Mouse (Mus musculus): Measurements from ENCODE around the gene Fbxl2. TPM values are rescaled to one million over a fixed set of nuclear protein-coding genes. Genes with fewer than 3 reads are reported as not detected.

The Fbxl2 gene
- polyA plus RNA-seq, 1 experiment from 2014 or later, result 5.1 TPM

DNA sequence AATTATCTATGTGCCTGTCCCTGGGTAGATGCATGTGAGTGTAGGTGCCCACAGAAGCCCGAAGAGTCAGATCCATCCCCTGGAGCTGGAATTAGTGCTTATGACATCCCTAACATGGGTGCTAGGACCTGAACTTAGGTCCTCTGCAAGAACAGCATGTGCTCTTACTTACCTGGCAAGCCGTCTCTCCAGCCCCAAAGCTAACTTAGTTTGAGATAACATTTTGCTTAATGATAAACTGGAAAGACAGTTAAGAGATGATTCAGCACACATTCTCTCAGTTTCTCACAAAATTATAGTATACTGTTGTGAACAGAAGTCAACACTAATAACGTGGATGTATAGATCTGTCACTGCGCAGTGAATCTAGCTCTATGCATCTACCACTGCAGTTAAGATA lies 79.2 kb downstream of the Fbxl2 start:
- no peak overlapping the region for H3K9ac ChIP-seq
- no peak overlapping the region for H3K4me3 ChIP-seq
- no peaks in the 10 kb centered on the region for H3K9me3 ChIP-seq
- 94% methylated on average over 4 of the region's 4 CpGs for WGBS
- H3K4me2 ChIP-seq, result no peak overlapping the region
- no peak overlapping the region for H3K27ac ChIP-seq
- H3K4me1 ChIP-seq, result no peaks in the 10 kb centered on the region
- peaks cover 91% of the 10 kb centered on the region for H3K36me3 ChIP-seq
- ATAC-seq (ENCODE audit: borderline replicate concordance, extremely low read depth, low FRiP score, low TSS enrichment), result no peak
- no peaks in the 10 kb centered on the region for H3K27me3 ChIP-seq

GRCm38 (mm10) chr9:113964415-113964814 lies 81.6 kb downstream of the Fbxl2 start:
- H3K4me2 ChIP-seq, result no peak overlapping the region
- WGBS, result 93% methylated on average over 8 of the region's 8 CpGs
- H3K9me3 ChIP-seq, result no peaks in the 10 kb centered on the region
- H3K4me3 ChIP-seq, result no peak overlapping the region
- H3K36me3 ChIP-seq, result peaks cover 82% of the 10 kb centered on the region
- H3K4me1 ChIP-seq, result no peaks in the 10 kb centered on the region
- ATAC-seq (ENCODE audit: borderline replicate concordance, extremely low read depth, low FRiP score, low TSS enrichment), result no peak
- H3K27ac ChIP-seq, result no peak overlapping the region
- H3K9ac ChIP-seq, result no peak overlapping the region
- H3K27me3 ChIP-seq, result no peaks in the 10 kb centered on the region

DNA sequence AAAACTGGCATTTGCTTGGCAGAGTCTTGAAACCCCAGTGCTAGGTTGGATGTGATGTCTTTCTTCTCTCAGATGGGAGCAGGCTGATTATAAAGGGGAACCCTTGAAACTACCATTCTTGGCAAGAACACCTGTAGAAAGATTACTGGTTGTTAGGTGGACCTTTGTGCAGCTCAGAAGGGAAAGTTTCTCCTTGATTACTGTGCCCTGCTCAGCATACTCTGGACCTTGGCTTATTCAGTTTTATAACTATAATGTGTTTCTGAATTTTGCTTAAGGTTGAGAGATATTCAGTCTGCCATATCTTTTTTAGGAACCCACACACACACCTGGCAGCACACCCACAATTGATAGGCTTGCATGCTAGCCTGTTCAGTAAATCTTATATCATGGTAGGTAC lies 82.3 kb downstream of the Fbxl2 start:
- no peak overlapping the region for H3K9ac ChIP-seq
- no peak overlapping the region for H3K27ac ChIP-seq
- H3K36me3 ChIP-seq, result peaks cover 81% of the 10 kb centered on the region

GRCm38 (mm10) chr9:113957777-113958176 lies 88.2 kb downstream of the Fbxl2 start:
- peaks cover 46% of the 10 kb centered on the region for H3K36me3 ChIP-seq
- no peak overlapping the region for H3K9ac ChIP-seq
- no peak for ATAC-seq (ENCODE audit: borderline replicate concordance, extremely low read depth, low FRiP score, low TSS enrichment)
- no peaks in the 10 kb centered on the region for H3K27me3 ChIP-seq
- H3K4me2 ChIP-seq, result no peak overlapping the region
- no peak overlapping the region for H3K27ac ChIP-seq
- no peaks in the 10 kb centered on the region for H3K9me3 ChIP-seq
- H3K4me3 ChIP-seq, result no peak overlapping the region
- WGBS, result 95% methylated on average over 4 of the region's 4 CpGs
- no peaks in the 10 kb centered on the region for H3K4me1 ChIP-seq

More for the DNA sequence above, 82.3 kb downstream of the Fbxl2 start:
- ATAC-seq (ENCODE audit: borderline replicate concordance, extremely low read depth, low FRiP score, low TSS enrichment), result no peak
- Histone ChIP-seq H3K4me2 (no peak overlapping the region), H3K4me3 (no peak overlapping the region), H3K4me1 (no peaks in the 10 kb centered on the region), H3K9me3 (no peaks in the 10 kb centered on the region), H3K27me3 (no peaks in the 10 kb centered on the region)

DNA sequence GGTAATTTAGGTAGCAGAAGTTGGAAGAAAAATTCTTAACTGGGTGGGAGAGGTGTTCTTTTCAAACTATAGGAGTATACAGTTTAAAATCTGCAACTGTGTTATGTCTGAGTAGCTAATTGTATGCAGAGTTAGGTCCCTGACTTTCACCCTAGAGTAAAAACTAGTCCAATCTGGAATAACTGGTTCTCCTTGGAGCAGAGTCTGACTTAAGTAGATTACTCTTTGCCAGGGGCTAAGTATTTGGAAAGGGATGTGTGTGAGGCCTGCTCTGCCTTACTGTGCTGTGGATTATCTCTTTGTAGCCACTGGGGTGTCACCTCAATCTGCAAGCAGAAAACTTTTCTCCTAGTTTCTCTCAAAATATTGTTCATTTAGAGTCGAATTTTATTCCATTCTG lies 98.8 kb downstream of the Fbxl2 start:
- no peak overlapping the region for H3K4me3 ChIP-seq
- H3K4me2 ChIP-seq, result no peak overlapping the region
- no peaks in the 10 kb centered on the region for H3K9me3 ChIP-seq
- peaks cover 26% of the 10 kb centered on the region for H3K36me3 ChIP-seq
- H3K4me1 ChIP-seq, result no peaks in the 10 kb centered on the region
- ATAC-seq (ENCODE audit: borderline replicate concordance, extremely low read depth, low FRiP score, low TSS enrichment), result no peak
- WGBS, result 86% methylated on average over 1 of the region's 1 CpGs
- H3K27ac ChIP-seq, result no peak overlapping the region
- no peaks in the 10 kb centered on the region for H3K27me3 ChIP-seq
- no peak overlapping the region for H3K9ac ChIP-seq

- Histone ChIP-seq H3K9ac (no peak overlapping the region), H3K4me2 (no peak overlapping the region), H3K9me3 (no peaks in the 10 kb centered on the region), H3K4me1 (no peaks in the 10 kb centered on the region), H3K27me3 (no peaks in the 10 kb centered on the region), H3K4me3 (no peak overlapping the region), H3K36me3 (peaks cover 21% of the 10 kb centered on the region), H3K27ac (no peak overlapping the region)
- ATAC-seq (ENCODE audit: borderline replicate concordance, extremely low read depth, low FRiP score, low TSS enrichment), result no peak
- WGBS, result 94% methylated on average over 1 of the region's 1 CpGs
Observed at GRCm38 (mm10) chr9:113943372-113943771, 102.6 kb downstream of the Fbxl2 start.

DNA sequence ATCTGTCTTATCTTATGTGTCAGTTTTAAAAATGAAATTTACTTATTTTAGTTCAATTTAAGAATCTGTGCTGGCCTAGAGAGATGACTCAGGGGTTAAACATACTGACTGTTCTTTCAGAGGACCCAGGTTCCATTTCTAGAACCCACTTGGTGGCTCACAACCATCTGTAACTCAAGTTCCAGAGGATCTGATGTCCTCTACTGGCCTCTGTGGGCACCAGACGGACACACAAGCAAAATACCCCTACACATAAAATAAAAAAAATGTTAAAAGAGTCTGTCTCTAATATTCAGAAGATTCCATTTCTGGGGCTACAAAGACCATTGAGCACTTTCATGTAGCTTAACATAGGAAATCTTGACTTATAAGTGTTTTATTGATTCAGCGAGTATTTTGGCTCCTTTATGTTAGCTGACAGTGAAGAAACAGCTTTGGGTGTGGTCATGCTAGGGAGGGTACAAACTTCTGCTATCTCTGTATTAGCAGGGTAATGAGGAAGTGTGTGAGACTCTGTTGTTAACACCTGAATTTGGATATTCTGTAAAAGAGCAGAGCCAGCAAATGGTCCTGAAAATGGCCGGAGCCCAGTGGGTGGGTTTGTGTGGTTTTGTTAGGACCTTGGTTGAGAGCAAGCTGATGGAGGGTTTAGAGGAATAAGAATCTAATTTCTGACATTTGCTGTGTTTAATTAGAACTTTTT lies 104.7 kb downstream of the Fbxl2 start:
- ATAC-seq (ENCODE audit: borderline replicate concordance, extremely low read depth, low FRiP score, low TSS enrichment), result no peak

GRCm38 (mm10) chr9:113939063-113939850 lies 106.7 kb downstream of the Fbxl2 start:
- no peaks in the 10 kb centered on the region for H3K36me3 ChIP-seq
- ATAC-seq (ENCODE audit: borderline replicate concordance, extremely low read depth, low FRiP score, low TSS enrichment), result no peak
- H3K9ac ChIP-seq, result no peak overlapping the region
- no peak overlapping the region for H3K4me3 ChIP-seq
- no peak overlapping the region for H3K27ac ChIP-seq
- no peaks in the 10 kb centered on the region for H3K27me3 ChIP-seq
- 78% methylated on average over 9 of the region's 9 CpGs for WGBS
- peaks cover 6% of the 10 kb centered on the region; the same call in 1 of the 2 replicates for H3K4me1 ChIP-seq
- no peaks in the 10 kb centered on the region for H3K9me3 ChIP-seq
- no peak overlapping the region for H3K4me2 ChIP-seq

More for the DNA sequence above, 104.7 kb downstream of the Fbxl2 start:
- Histone ChIP-seq H3K9ac (no peak overlapping the region), H3K4me1 (no peaks in the 10 kb centered on the region), H3K4me2 (no peak overlapping the region), H3K9me3 (no peaks in the 10 kb centered on the region), H3K27ac (no peak overlapping the region), H3K36me3 (peaks cover 8% of the 10 kb centered on the region), H3K27me3 (no peaks in the 10 kb centered on the region), H3K4me3 (no peak overlapping the region)
- 76% methylated on average over 3 of the region's 3 CpGs for WGBS

GRCm38 (mm10) chr9:113935638-113936037 lies 110.4 kb downstream of the Fbxl2 start:
- Histone ChIP-seq H3K27ac (no peak overlapping the region), H3K4me2 (no peak overlapping the region), H3K27me3 (no peaks in the 10 kb centered on the region), H3K4me3 (no peak overlapping the region), H3K9ac (no peak overlapping the region), H3K36me3 (no peaks in the 10 kb centered on the region), H3K9me3 (no peaks in the 10 kb centered on the region), H3K4me1 (peaks cover 21% of the 10 kb centered on the region)
- WGBS, result 80% methylated on average over 5 of the region's 5 CpGs
- ATAC-seq (ENCODE audit: borderline replicate concordance, extremely low read depth, low FRiP score, low TSS enrichment), result no peak

DNA sequence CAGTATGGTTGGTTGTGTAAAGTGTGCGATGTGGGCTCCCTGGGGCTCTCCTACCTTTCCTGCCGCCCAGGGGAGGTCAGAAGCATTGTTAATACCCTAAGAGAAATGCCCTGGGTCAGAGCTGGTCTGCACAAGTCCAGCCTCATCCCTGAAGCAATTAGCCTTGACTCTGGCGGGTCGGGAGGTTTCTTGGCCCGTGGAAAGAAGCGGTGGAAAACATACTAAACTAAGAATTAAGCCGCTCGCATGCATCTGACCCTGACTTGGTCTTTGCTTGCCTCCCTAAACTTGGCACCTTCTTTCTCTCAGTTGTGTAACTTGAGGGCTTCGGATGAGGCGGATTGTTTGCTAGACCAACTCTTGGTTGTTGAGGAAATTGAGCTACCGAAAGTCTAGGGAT lies 113.5 kb downstream of the Fbxl2 start:
- Histone ChIP-seq H3K27me3 (no peaks in the 10 kb centered on the region), H3K4me1 (peaks cover 26% of the 10 kb centered on the region), H3K27ac (peak overlapping the region; percentile 87), H3K36me3 (no peaks in the 10 kb centered on the region), H3K4me3 (peak overlapping the region; percentile 99), H3K9me3 (no peaks in the 10 kb centered on the region), H3K4me2 (peak overlapping the region; percentile 79), H3K9ac (peak overlapping the region; percentile 93)
- ATAC-seq (ENCODE audit: borderline replicate concordance, extremely low read depth, low FRiP score, low TSS enrichment), result no peak
- WGBS, result 10% methylated on average over 11 of the region's 11 CpGs

DNA sequence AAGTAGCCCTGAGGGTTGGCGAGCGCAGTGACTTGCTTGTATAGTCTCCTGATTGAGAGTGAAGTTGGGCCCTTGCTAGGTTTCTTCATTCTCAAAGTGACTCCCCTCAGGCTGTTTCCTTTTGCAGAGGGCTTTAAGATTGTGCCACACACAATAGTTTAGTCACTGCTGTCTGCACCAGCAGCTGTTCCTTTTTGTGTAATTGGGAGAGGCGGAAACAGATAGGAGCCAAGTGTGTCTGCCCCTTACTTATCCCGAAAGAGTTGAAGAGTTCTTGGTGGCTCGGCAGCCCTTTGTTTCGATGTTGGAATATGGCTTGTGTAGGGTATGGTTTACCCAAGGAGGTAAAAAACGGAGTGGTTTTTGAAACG lies 113.9 kb downstream of the Fbxl2 start:
- WGBS, result under 1% methylated on average over 8 of the region's 8 CpGs
- H3K9ac ChIP-seq, result peak overlapping the region; percentile 93
- no peaks in the 10 kb centered on the region for H3K9me3 ChIP-seq
- peak overlapping the region; percentile 87 for H3K27ac ChIP-seq
- H3K4me3 ChIP-seq, result peak overlapping the region; percentile 99
- H3K27me3 ChIP-seq, result no peaks in the 10 kb centered on the region
- peak overlapping the region; percentile 79 for H3K4me2 ChIP-seq
- peaks cover 26% of the 10 kb centered on the region for H3K4me1 ChIP-seq
- H3K36me3 ChIP-seq, result no peaks in the 10 kb centered on the region
- no peak for ATAC-seq (ENCODE audit: borderline replicate concordance, extremely low read depth, low FRiP score, low TSS enrichment)

DNA sequence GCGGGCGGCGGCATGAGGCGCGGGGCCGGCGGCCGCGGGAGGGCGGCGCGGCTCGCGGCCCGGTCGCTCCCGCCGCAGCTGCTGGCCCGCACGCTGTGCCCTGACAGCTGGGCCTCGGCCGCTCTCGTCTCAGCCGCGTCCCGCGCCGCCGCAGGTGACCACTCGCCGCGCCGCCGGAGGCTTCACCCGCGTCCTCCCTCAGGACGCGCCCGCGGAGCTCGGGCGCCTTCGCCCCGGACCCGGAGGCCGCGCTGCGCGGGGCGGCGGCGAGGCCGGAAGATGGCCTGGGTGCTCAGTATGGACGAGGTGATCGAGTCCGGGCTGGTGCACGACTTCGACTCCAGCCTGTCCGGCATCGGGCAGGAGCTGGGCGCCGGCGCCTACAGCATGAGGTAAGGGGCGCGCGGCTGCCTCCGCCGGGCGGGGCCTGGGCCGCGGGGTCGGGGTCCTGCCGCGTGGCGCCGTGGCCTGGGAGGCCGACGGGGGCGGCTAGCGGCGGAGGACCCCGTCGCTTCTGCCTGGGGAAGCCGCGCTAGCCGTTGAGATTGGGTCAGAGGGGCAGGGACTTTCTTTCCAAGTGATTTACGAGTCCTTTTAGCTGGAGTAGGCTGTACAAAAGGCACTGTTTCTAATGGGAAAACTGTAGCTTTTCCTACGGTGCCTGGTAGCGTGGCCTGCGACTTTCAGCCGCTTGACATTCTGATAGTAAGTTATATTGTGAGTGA lies 114.5 kb downstream of the Fbxl2 start:
- Histone ChIP-seq H3K36me3 (no peaks in the 10 kb centered on the region), H3K27ac (peak overlapping the region; percentile 87), H3K4me3 (peak overlapping the region; percentile 99), H3K9ac (peak overlapping the region; percentile 93), H3K9me3 (no peaks in the 10 kb centered on the region), H3K4me2 (peak overlapping the region; percentile 79), H3K4me1 (peaks cover 26% of the 10 kb centered on the region), H3K27me3 (no peaks in the 10 kb centered on the region)
- ATAC-seq (ENCODE audit: borderline replicate concordance, extremely low read depth, low FRiP score, low TSS enrichment), result peak; percentile 49
- WGBS, result 0% methylated on average over 64 of the region's 91 CpGs

All from lung, embryonic 15.5 days (tissue).